Mouse (Mus musculus): ENCODE measurements around the gene Tdrd1. TPM values are rescaled to one million over a fixed set of nuclear protein-coding genes. Genes with fewer than 3 reads are reported as not detected.

Gene Tdrd1
- polyA plus RNA-seq, 1 experiment from 2014 or later = 0.63 TPM

DNA sequence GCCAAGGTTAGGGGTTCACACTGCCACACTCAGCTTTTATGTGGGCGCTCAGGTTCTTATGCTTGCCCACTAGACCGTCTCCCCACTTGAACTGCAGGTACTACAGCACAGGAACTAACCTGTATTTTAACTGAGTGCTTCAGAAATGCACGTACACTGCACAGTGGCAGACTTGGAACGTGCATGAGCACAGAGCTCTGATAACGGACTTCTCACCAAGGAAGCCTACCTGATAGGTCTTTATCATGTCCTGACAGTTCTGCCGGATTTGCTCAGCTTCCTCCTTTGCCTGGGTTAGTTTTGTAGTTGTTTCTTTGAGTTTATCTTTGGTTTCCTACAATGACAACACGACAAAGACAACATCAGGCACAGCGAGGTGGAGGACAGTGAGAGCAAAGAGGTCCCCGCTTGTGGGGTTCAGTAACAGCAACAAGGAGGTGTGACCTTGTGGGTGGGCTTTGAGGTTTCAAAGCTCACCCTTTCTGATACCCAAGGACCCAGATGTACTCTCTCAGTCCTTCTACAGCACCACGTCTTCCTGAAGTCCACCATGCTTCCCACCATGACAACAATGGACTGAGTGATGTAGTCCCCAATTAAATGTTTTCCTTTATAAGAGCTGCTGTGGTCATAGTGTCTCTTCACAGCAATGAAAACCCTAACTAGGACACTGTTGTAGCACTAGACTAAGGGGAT, 24.2 kb upstream of the Tdrd1 start:
- no peaks in the 10 kb centered on the region for H3K9me3 ChIP-seq (ENCODE audit: control insufficient read depth, low read length)
- no peak overlapping the region for H3K4me3 ChIP-seq (replicated peaks; ENCODE audit: low read depth, low read length)
- 93% methylated on average over 10 of the region's 10 CpGs for WGBS
- no peak overlapping the region for H3K9ac ChIP-seq (replicated peaks; ENCODE audit: low read length)
- H3K36me3 ChIP-seq (ENCODE audit: control insufficient read depth, insufficient read depth, low read length) = peaks cover 76% of the 10 kb centered on the region
- H3K27me3 ChIP-seq (ENCODE audit: control insufficient read depth, insufficient read depth, low read length) = no peaks in the 10 kb centered on the region
- no peak overlapping the region for H3K27ac ChIP-seq (replicated peaks; ENCODE audit: low read depth, low read length)
- DNase-seq = no peak
- no peak for ATAC-seq (ENCODE audit: low FRiP score, low TSS enrichment)
- H3K4me1 ChIP-seq (ENCODE audit: control insufficient read depth, insufficient read depth, low read length) = no peaks in the 10 kb centered on the region
- H3K4me2 ChIP-seq (ENCODE audit: low read length) = no peak overlapping the region

DNA sequence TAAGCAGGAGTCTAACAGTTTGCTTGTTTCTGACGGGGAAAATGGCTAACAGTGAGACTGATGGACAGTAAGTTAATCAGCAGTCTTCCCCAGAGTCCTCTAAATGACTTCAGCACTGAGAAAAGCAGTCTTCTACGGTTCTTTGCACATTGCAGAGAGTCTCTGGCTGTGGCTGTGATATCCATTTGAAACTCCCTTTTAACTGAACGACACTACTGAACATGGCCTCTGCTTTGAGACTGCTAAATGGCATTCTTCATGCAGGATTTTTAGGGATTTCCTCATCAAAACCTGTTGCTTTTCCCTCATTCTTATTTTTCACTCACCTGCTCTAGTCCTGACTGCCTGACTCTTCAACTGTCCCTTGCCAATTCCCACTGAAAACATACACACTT, 23.7 kb upstream of the Tdrd1 start:
- H3K36me3 ChIP-seq (ENCODE audit: control insufficient read depth, insufficient read depth, low read length) = peaks cover 79% of the 10 kb centered on the region
- H3K4me2 ChIP-seq (ENCODE audit: low read length) = no peak overlapping the region
- H3K4me1 ChIP-seq (ENCODE audit: control insufficient read depth, insufficient read depth, low read length) = no peaks in the 10 kb centered on the region
- no peak overlapping the region for H3K4me3 ChIP-seq (replicated peaks; ENCODE audit: low read depth, low read length)
- no peaks in the 10 kb centered on the region for H3K9me3 ChIP-seq (ENCODE audit: control insufficient read depth, low read length)
- DNase-seq (no peak), ATAC-seq (ENCODE audit: low FRiP score, low TSS enrichment) (no peak)
- WGBS = 81% methylated on average over 3 of the region's 3 CpGs
- H3K27me3 ChIP-seq (ENCODE audit: control insufficient read depth, insufficient read depth, low read length) = no peaks in the 10 kb centered on the region
- no peak overlapping the region for H3K27ac ChIP-seq (replicated peaks; ENCODE audit: low read depth, low read length)
- no peak overlapping the region for H3K9ac ChIP-seq (replicated peaks; ENCODE audit: low read length)

DNA sequence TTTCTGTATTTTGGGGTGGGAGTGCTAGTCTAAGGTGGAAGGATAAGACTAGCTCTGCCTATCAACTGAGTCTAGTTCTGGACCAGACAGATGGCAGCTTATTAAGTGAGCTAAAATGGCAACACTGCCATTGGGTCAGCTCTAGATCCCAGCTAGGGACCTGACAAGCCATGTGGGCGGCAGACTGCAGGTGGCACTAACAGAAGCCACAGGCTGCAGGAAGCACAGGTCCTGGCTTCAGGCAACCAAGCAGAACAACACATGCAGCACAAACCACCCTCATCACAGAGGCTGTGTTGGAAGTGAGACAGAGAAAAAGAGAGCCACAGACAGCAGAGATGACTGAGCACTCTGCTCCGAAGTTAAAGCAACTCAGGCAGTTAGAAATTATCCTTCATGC, 20.6 kb upstream of the Tdrd1 start:
- WGBS = 94% methylated on average over 2 of the region's 2 CpGs
- no peak overlapping the region for H3K4me3 ChIP-seq (replicated peaks; ENCODE audit: low read depth, low read length)
- no peak for ATAC-seq (ENCODE audit: low FRiP score, low TSS enrichment)

DNA sequence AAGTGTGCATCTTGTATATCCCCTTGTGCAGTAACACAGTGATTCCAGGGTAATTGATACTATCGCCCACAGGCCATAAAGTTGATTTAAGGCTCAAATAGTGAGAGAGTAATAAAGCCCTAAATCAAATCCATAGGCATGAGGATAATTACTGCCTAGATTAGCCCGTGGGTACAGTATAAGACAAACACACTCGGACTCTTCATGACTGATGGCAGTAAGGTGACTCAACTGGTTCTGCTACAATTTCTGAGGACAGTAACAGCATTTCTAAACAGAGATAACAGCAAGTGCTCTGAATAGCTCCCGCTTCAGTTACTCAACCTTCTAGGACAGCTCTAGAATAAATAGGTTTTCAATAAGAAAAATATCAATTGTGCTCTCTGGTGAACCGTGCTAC, 18.9 kb upstream of the Tdrd1 start:
- no peak for DNase-seq

More for the DNA sequence above, 20.6 kb upstream of the Tdrd1 start:
- no peak overlapping the region for H3K27ac ChIP-seq (replicated peaks; ENCODE audit: low read depth, low read length)
- H3K4me1 ChIP-seq (ENCODE audit: control insufficient read depth, insufficient read depth, low read length) = no peaks in the 10 kb centered on the region
- H3K4me2 ChIP-seq (ENCODE audit: low read length) = no peak overlapping the region
- no peak for DNase-seq
- no peak overlapping the region for H3K9ac ChIP-seq (replicated peaks; ENCODE audit: low read length)
- no peaks in the 10 kb centered on the region for H3K9me3 ChIP-seq (ENCODE audit: control insufficient read depth, low read length)
- peaks cover 74% of the 10 kb centered on the region for H3K36me3 ChIP-seq (ENCODE audit: control insufficient read depth, insufficient read depth, low read length)
- H3K27me3 ChIP-seq (ENCODE audit: control insufficient read depth, insufficient read depth, low read length) = no peaks in the 10 kb centered on the region

DNA sequence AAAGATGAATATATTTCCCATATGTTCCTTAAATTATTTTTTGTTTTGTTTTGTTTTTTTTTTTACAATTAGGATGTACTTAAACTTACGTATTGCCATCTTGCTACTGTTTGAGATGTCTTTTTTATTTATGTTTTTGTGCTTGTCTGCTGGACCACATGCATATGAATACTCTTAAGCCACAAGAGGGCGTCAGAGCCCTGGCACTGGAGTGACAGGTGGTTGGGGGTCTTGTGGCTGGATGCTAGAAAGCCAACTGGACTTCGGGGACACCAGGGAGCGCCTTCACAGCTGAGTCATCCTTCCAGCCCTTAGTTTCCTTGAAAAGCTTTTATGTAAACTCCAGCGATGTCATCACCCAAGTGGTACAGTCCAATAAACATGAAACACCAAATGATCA, 17.2 kb upstream of the Tdrd1 start:
- Histone ChIP-seq H3K36me3 (ENCODE audit: control insufficient read depth, insufficient read depth, low read length) (peaks cover 69% of the 10 kb centered on the region), H3K27me3 (ENCODE audit: control insufficient read depth, insufficient read depth, low read length) (no peaks in the 10 kb centered on the region), H3K9me3 (ENCODE audit: control insufficient read depth, low read length) (no peaks in the 10 kb centered on the region), H3K9ac (replicated peaks; ENCODE audit: low read length) (no peak overlapping the region), H3K4me3 (replicated peaks; ENCODE audit: low read depth, low read length) (no peak overlapping the region), H3K27ac (replicated peaks; ENCODE audit: low read depth, low read length) (no peak overlapping the region), H3K4me1 (ENCODE audit: control insufficient read depth, insufficient read depth, low read length) (no peaks in the 10 kb centered on the region), H3K4me2 (ENCODE audit: low read length) (no peak overlapping the region)
- DNase-seq (peak; percentile 73), ATAC-seq (ENCODE audit: low FRiP score, low TSS enrichment) (no peak)
- 56% methylated on average over 5 of the region's 5 CpGs for WGBS

More for the DNA sequence above, 18.9 kb upstream of the Tdrd1 start:
- no peaks in the 10 kb centered on the region for H3K9me3 ChIP-seq (ENCODE audit: control insufficient read depth, low read length)
- H3K27me3 ChIP-seq (ENCODE audit: control insufficient read depth, insufficient read depth, low read length) = no peaks in the 10 kb centered on the region
- H3K4me2 ChIP-seq (ENCODE audit: low read length) = no peak overlapping the region
- WGBS = 92% methylated on average over 5 of the region's 5 CpGs
- peaks cover 62% of the 10 kb centered on the region for H3K36me3 ChIP-seq (ENCODE audit: control insufficient read depth, insufficient read depth, low read length)
- no peak overlapping the region for H3K9ac ChIP-seq (replicated peaks; ENCODE audit: low read length)
- H3K27ac ChIP-seq (replicated peaks; ENCODE audit: low read depth, low read length) = no peak overlapping the region
- H3K4me3 ChIP-seq (replicated peaks; ENCODE audit: low read depth, low read length) = no peak overlapping the region
- H3K4me1 ChIP-seq (ENCODE audit: control insufficient read depth, insufficient read depth, low read length) = no peaks in the 10 kb centered on the region
- no peak for ATAC-seq (ENCODE audit: low FRiP score, low TSS enrichment)

DNA sequence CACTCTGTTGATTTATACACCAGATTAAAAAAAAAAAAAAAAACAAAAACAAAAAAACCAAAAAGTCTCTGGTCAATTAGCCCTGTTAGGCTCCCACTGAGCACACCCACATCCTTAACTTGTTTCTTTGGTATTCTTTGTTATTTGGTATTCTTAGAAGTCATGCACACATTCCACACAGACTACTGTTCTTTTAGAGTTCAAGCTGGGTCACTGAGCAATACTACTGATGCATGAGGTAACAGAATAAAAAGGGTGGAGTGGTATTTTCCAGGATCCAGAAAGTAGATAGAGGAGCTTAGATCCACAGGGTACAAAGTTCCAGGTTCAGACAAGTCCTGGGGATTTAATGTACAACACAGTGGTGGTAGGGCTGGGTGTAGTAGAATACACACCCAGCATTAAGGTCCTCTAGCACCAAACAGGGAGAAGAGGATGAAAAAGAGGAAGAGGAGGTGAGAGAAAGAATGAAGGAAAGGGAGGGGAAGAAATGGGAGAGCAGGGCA, 15.3 kb upstream of the Tdrd1 start:
- Histone ChIP-seq H3K4me3 (replicated peaks; ENCODE audit: low read depth, low read length) (no peak overlapping the region), H3K27ac (replicated peaks; ENCODE audit: low read depth, low read length) (no peak overlapping the region), H3K36me3 (ENCODE audit: control insufficient read depth, insufficient read depth, low read length) (peaks cover 55% of the 10 kb centered on the region), H3K4me2 (ENCODE audit: low read length) (no peak overlapping the region), H3K9me3 (ENCODE audit: control insufficient read depth, low read length) (no peaks in the 10 kb centered on the region), H3K27me3 (ENCODE audit: control insufficient read depth, insufficient read depth, low read length) (no peaks in the 10 kb centered on the region), H3K4me1 (ENCODE audit: control insufficient read depth, insufficient read depth, low read length) (no peaks in the 10 kb centered on the region), H3K9ac (replicated peaks; ENCODE audit: low read length) (no peak overlapping the region)
- ATAC-seq (ENCODE audit: low FRiP score, low TSS enrichment) (no peak), DNase-seq (no peak)

DNA sequence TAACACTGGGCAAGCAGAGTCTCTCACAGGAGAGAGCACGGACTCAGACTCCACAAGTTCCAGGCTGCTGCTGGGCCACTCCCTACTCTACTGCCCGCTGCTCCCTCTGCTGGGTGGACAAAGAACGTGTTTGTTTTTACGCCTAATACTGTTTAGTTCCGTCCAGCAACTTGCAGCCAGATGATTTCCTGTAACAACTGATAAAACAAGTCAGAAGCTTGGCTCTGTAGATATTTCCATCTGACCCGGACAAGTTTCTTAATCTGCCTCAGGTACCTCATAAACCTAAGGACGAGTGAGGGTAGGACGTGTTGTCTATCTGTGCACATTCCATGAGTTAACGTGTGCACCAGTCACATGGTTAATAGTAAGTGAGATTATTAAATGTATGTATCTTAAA, 14.4 kb upstream of the Tdrd1 start:
- DNase-seq (peak; percentile 59), ATAC-seq (ENCODE audit: low FRiP score, low TSS enrichment) (no peak)
- Histone ChIP-seq H3K4me3 (replicated peaks; ENCODE audit: low read depth, low read length) (no peak overlapping the region), H3K27ac (replicated peaks; ENCODE audit: low read depth, low read length) (no peak overlapping the region), H3K4me2 (ENCODE audit: low read length) (no peak overlapping the region), H3K4me1 (ENCODE audit: control insufficient read depth, insufficient read depth, low read length) (no peaks in the 10 kb centered on the region), H3K36me3 (ENCODE audit: control insufficient read depth, insufficient read depth, low read length) (peaks cover 51% of the 10 kb centered on the region), H3K27me3 (ENCODE audit: control insufficient read depth, insufficient read depth, low read length) (no peaks in the 10 kb centered on the region), H3K9ac (replicated peaks; ENCODE audit: low read length) (no peak overlapping the region), H3K9me3 (ENCODE audit: control insufficient read depth, low read length) (no peaks in the 10 kb centered on the region)
- WGBS = 46% methylated on average over 9 of the region's 9 CpGs

DNA sequence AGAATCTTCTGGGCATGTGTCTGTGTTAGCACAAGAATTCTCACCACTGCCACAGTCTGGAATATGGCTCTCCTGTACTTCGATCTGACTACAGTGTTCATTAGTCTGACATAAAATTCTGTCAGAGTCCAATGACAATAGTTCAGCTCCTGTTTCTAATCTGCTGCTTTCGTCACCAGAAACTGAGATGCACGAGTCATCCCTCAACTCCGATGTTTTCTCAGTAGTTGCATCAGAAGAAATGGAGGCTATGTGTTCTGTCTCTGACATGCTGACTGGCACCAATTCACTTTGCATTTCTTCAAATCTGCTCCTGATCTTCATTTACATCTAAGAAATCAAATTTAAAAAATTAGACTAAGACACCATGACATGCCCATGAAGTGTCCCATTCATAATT, 12.6 kb upstream of the Tdrd1 start:
- Histone ChIP-seq H3K27me3 (ENCODE audit: control insufficient read depth, insufficient read depth, low read length) (no peaks in the 10 kb centered on the region), H3K9ac (replicated peaks; ENCODE audit: low read length) (no peak overlapping the region), H3K4me1 (ENCODE audit: control insufficient read depth, insufficient read depth, low read length) (peaks cover 13% of the 10 kb centered on the region), H3K4me2 (ENCODE audit: low read length) (no peak overlapping the region), H3K9me3 (ENCODE audit: control insufficient read depth, low read length) (no peaks in the 10 kb centered on the region), H3K36me3 (ENCODE audit: control insufficient read depth, insufficient read depth, low read length) (peaks cover 34% of the 10 kb centered on the region), H3K27ac (replicated peaks; ENCODE audit: low read depth, low read length) (no peak overlapping the region), H3K4me3 (replicated peaks; ENCODE audit: low read depth, low read length) (no peak overlapping the region)
- ATAC-seq (ENCODE audit: low FRiP score, low TSS enrichment) (no peak), DNase-seq (no peak)
- 90% methylated on average over 4 of the region's 4 CpGs for WGBS

DNA sequence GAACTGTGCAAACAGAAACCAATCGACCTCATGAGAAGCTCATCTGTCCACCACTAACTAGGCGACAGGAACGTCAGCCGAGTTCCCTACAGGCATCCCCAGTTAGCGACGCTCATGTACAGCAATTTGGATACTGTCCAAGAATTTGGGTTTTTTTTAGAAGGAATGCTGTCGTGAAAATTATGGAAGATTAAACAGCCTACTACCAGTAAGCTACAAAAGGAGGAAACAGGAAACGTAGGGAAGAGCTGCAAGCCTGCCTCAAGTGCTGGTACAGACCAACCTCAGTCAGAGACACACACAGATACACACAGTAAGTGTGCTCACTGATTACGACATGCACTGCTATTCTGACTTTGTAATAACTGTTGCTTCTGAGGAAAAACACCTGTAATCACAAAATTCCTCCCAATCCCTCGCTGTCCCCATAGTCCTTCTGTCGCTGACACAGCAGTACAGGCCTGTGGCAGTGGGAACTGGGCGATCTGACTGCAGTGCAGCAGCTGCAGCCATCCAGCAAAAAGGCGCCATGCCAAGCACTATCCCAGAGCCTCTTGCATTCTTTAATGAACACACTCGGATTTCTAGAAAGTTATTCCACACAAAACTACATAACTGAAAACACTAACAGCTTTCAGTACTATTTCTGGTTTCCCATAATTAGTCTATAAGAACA, 8.0 kb upstream of the Tdrd1 start:
- ATAC-seq (ENCODE audit: low FRiP score, low TSS enrichment) = no peak
- Histone ChIP-seq H3K36me3 (ENCODE audit: control insufficient read depth, insufficient read depth, low read length) (peaks cover 10% of the 10 kb centered on the region), H3K27me3 (ENCODE audit: control insufficient read depth, insufficient read depth, low read length) (no peaks in the 10 kb centered on the region), H3K4me1 (ENCODE audit: control insufficient read depth, insufficient read depth, low read length) (peaks cover 38% of the 10 kb centered on the region), H3K27ac (replicated peaks; ENCODE audit: low read depth, low read length) (no peak overlapping the region; the same call in 1 of the 2 replicates), H3K9me3 (ENCODE audit: control insufficient read depth, low read length) (no peaks in the 10 kb centered on the region), H3K4me3 (replicated peaks; ENCODE audit: low read depth, low read length) (no peak overlapping the region), H3K9ac (replicated peaks; ENCODE audit: low read length) (no peak overlapping the region), H3K4me2 (ENCODE audit: low read length) (peak overlapping the region; percentile 4; the same call in 1 of the 2 replicates)
- WGBS = 62% methylated on average over 14 of the region's 14 CpGs
- peak; percentile 39 for DNase-seq

All from midbrain, embryonic 14.5 days (tissue).